Mouse (Mus musculus): ENCODE data around the gene Ate1. TPM values are rescaled to one million over a fixed set of nuclear protein-coding genes. Genes with fewer than 3 reads are reported as not detected.
A peak's percentile ranks its signal among the peaks of the same experiment; 100 is the strongest.
"Not testable (repeated sequence)": the region's sequence is repeated elsewhere in the genome, so short reads cannot be mapped to it uniquely, and the experiment has no call there.

Gene Ate1
- polyA plus RNA-seq, 1 experiment from 2014 or later, result 56.9 TPM

GRCm38 (mm10) chr7:130435776-130436175 is 84.4 kb downstream of the Ate1 start:
- no peaks in the 10 kb centered on the region for H3K36me3 ChIP-seq (replicated peaks)
- no peak overlapping the region for H3K4me3 ChIP-seq
- H3K27ac ChIP-seq (replicated peaks), result no peak overlapping the region
- peaks cover 5% of the 10 kb centered on the region; the same call in 1 of the 2 replicates for H3K4me1 ChIP-seq
- no peak for DNase-seq (ENCODE audit: low spot score)
- H3K27me3 ChIP-seq (replicated peaks; ENCODE audit: low read depth, poor library complexity, severe bottlenecking), result no peaks in the 10 kb centered on the region
- no peaks in the 10 kb centered on the region for H3K9me3 ChIP-seq
- WGBS, result 93% methylated on average over 5 of the region's 5 CpGs

DNA sequence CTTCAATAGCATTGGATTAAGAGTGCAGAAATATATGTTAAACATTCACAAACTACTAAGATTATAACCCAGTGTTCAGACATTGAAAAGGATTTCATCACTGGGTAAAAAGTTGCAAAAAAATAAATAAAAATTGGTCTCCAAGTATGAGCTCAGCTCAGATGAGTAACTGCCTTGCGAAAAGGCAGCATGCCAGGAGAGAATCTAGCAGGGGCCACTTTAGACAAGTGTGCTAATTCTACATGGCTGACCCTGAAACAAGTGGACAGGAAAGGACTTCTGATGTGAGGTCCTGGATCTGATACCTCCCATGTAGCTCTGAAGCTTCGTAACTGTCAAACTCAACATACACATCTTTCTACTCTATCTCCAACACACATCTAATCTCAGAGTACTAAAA is 88.0 kb downstream of the Ate1 start:
- H3K9me3 ChIP-seq, result no peaks in the 10 kb centered on the region
- no peak overlapping the region for H3K27ac ChIP-seq (replicated peaks)
- peaks cover 17% of the 10 kb centered on the region for H3K4me1 ChIP-seq
- no peaks in the 10 kb centered on the region for H3K36me3 ChIP-seq (replicated peaks)
- 93% methylated on average over 2 of the region's 2 CpGs for WGBS
- no peak for DNase-seq (ENCODE audit: low spot score)
- H3K27me3 ChIP-seq (replicated peaks; ENCODE audit: low read depth, poor library complexity, severe bottlenecking), result no peaks in the 10 kb centered on the region
- no peak overlapping the region for H3K4me3 ChIP-seq

GRCm38 (mm10) chr7:130426586-130426985 is 93.6 kb downstream of the Ate1 start:
- WGBS, result 3% methylated on average over 5 of the region's 5 CpGs
- no peaks in the 10 kb centered on the region for H3K36me3 ChIP-seq (replicated peaks)
- peaks cover 36% of the 10 kb centered on the region for H3K4me1 ChIP-seq
- H3K4me3 ChIP-seq, result no peak overlapping the region
- H3K27ac ChIP-seq (replicated peaks), result peak overlapping the region; percentile 87
- peak; percentile 82 for DNase-seq (ENCODE audit: low spot score)
- no peaks in the 10 kb centered on the region for H3K27me3 ChIP-seq (replicated peaks; ENCODE audit: low read depth, poor library complexity, severe bottlenecking)
- no peaks in the 10 kb centered on the region for H3K9me3 ChIP-seq

- Histone ChIP-seq H3K9me3 (no peaks in the 10 kb centered on the region), H3K27me3 (replicated peaks; ENCODE audit: low read depth, poor library complexity, severe bottlenecking) (no peaks in the 10 kb centered on the region), H3K27ac (replicated peaks) (peak overlapping the region; percentile 87), H3K4me3 (no peak overlapping the region), H3K36me3 (replicated peaks) (no peaks in the 10 kb centered on the region), H3K4me1 (peaks cover 31% of the 10 kb centered on the region)
- 37% methylated on average over 2 of the region's 2 CpGs for WGBS
- no peak for DNase-seq (ENCODE audit: low spot score)
These were observed 94.2 kb downstream of the Ate1 start for GRCm38 (mm10) chr7:130425991-130426390.

GRCm38 (mm10) chr7:130419961-130420360 is 100.2 kb downstream of the Ate1 start:
- 78% methylated on average over 1 of the region's 1 CpGs for WGBS
- Histone ChIP-seq H3K4me3 (no peak overlapping the region), H3K4me1 (peaks cover 7% of the 10 kb centered on the region), H3K27me3 (replicated peaks; ENCODE audit: low read depth, poor library complexity, severe bottlenecking) (no peaks in the 10 kb centered on the region), H3K9me3 (no peaks in the 10 kb centered on the region), H3K36me3 (replicated peaks) (0 out of 2 replicates have a peak, but pooled peaks cover 2% of the 10 kb centered on the region), H3K27ac (replicated peaks) (no peak overlapping the region)
- DNase-seq (ENCODE audit: low spot score), result no peak

DNA sequence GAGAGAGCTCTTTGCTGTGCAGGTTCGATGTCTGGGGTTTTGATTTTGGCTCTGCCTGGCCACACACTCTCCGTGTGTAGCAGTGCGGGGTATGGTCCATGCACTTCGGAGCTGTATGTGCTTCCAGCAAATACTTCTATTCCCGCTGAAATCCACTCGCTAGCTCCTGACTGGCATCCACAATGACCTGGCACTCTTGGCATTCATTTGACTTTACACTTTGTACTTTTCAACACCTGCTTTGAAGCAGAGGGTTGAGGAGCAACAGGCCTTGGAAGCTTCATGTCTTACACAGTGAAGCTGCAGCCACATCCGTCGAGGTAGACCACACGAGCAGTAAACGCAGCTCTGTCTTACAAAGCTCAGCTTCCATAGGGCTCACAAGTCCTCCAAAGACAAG is 112.5 kb downstream of the Ate1 start:
- Histone ChIP-seq H3K4me1 (peaks cover 4% of the 10 kb centered on the region; the same call in 1 of the 2 replicates), H3K36me3 (replicated peaks) (peaks cover 9% of the 10 kb centered on the region; the same call in 1 of the 2 replicates), H3K27me3 (replicated peaks; ENCODE audit: low read depth, poor library complexity, severe bottlenecking) (no peaks in the 10 kb centered on the region), H3K9me3 (no peaks in the 10 kb centered on the region), H3K4me3 (no peak overlapping the region), H3K27ac (replicated peaks) (no peak overlapping the region)
- no peak for DNase-seq (ENCODE audit: low spot score)
- WGBS, result 92% methylated on average over 10 of the region's 10 CpGs

DNA sequence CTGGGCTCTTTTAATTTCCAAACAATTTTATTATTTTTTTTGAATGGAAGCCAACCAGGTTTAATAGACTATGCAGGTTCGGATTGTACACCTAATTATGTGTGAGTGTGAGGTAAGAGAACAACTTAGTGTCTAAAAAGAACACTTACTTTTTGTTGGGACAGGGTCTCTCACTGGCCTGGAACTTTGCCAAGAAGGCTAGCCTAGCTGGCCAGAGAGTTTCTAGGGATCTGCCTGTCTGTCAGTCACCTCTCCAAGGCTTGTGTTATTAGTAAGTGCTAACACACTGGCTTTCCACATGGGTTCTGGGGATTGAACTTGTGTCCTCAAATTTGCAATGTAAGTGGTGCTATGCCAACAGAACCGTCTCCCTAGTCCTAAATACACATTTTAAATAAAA is 116.8 kb downstream of the Ate1 start:
- Histone ChIP-seq H3K27me3 (replicated peaks; ENCODE audit: low read depth, poor library complexity, severe bottlenecking) (no peaks in the 10 kb centered on the region), H3K4me3 (no peak overlapping the region), H3K9me3 (no peaks in the 10 kb centered on the region), H3K27ac (replicated peaks) (no peak overlapping the region), H3K4me1 (peaks cover 4% of the 10 kb centered on the region; the same call in 1 of the 2 replicates), H3K36me3 (replicated peaks) (peaks cover 19% of the 10 kb centered on the region)
- 85% methylated on average over 2 of the region's 2 CpGs for WGBS
- no peak for DNase-seq (ENCODE audit: low spot score)

- peaks cover 25% of the 10 kb centered on the region for H3K36me3 ChIP-seq (replicated peaks)
- no peaks in the 10 kb centered on the region for H3K27me3 ChIP-seq (replicated peaks; ENCODE audit: low read depth, poor library complexity, severe bottlenecking)
- WGBS, result 95% methylated on average over 2 of the region's 2 CpGs
- H3K4me3 ChIP-seq, result no peak overlapping the region
- no peaks in the 10 kb centered on the region for H3K4me1 ChIP-seq
- no peak for DNase-seq (ENCODE audit: low spot score)
- no peaks in the 10 kb centered on the region for H3K9me3 ChIP-seq
- no peak overlapping the region for H3K27ac ChIP-seq (replicated peaks)
These were observed 125.5 kb downstream of the Ate1 start for GRCm38 (mm10) chr7:130394697-130395096.

GRCm38 (mm10) chr7:130390060-130390459 is 130.1 kb downstream of the Ate1 start:
- H3K36me3 ChIP-seq (replicated peaks), result peaks cover 40% of the 10 kb centered on the region
- not testable (repeated sequence) for H3K4me1 ChIP-seq; H3K9me3 ChIP-seq; H3K27ac ChIP-seq (replicated peaks); DNase-seq (ENCODE audit: low spot score); H3K4me3 ChIP-seq; H3K27me3 ChIP-seq (replicated peaks; ENCODE audit: low read depth, poor library complexity, severe bottlenecking)
- WGBS, result 97% methylated on average over 1 of the region's 1 CpGs

GRCm38 (mm10) chr7:130386308-130386707 is 133.9 kb downstream of the Ate1 start:
- H3K4me1 ChIP-seq, result peaks cover 7% of the 10 kb centered on the region; the same call in 1 of the 2 replicates
- H3K9me3 ChIP-seq, result 0 out of 2 replicates have a peak, but pooled peaks cover 2% of the 10 kb centered on the region
- DNase-seq (ENCODE audit: low spot score), result no peak
- peaks cover 15% of the 10 kb centered on the region for H3K36me3 ChIP-seq (replicated peaks)
- H3K27me3 ChIP-seq (replicated peaks; ENCODE audit: low read depth, poor library complexity, severe bottlenecking), result no peaks in the 10 kb centered on the region
- H3K4me3 ChIP-seq, result no peak overlapping the region
- H3K27ac ChIP-seq (replicated peaks), result no peak overlapping the region; the same call in 1 of the 2 replicates
- WGBS, result 86% methylated on average over 3 of the region's 3 CpGs

- 90% methylated on average over 8 of the region's 8 CpGs for WGBS
- no peak for DNase-seq (ENCODE audit: low spot score)
- H3K4me3 ChIP-seq, result no peak overlapping the region
- peaks cover 15% of the 10 kb centered on the region for H3K36me3 ChIP-seq (replicated peaks)
- no peaks in the 10 kb centered on the region for H3K27me3 ChIP-seq (replicated peaks; ENCODE audit: low read depth, poor library complexity, severe bottlenecking)
- peaks cover 7% of the 10 kb centered on the region; the same call in 1 of the 2 replicates for H3K4me1 ChIP-seq
- 0 out of 2 replicates have a peak, but pooled peaks cover 2% of the 10 kb centered on the region for H3K9me3 ChIP-seq
- no peak overlapping the region for H3K27ac ChIP-seq (replicated peaks)
These were observed 134.4 kb downstream of the Ate1 start for GRCm38 (mm10) chr7:130385732-130386294.

GRCm38 (mm10) chr7:130382126-130382525 is 138.0 kb downstream of the Ate1 start:
- H3K4me3 ChIP-seq, result no peak overlapping the region
- 94% methylated on average over 13 of the region's 13 CpGs for WGBS

GRCm38 (mm10) chr7:130381387-130381951 is 138.7 kb downstream of the Ate1 start:
- DNase-seq (ENCODE audit: low spot score), result no peak
- no peak overlapping the region for H3K27ac ChIP-seq (replicated peaks)
- WGBS, result 78% methylated on average over 8 of the region's 8 CpGs

More at GRCm38 (mm10) chr7:130382126-130382525, 138.0 kb downstream of the Ate1 start:
- H3K36me3 ChIP-seq (replicated peaks), result peaks cover 4% of the 10 kb centered on the region; the same call in 1 of the 2 replicates
- peaks cover 7% of the 10 kb centered on the region; the same call in 1 of the 2 replicates for H3K4me1 ChIP-seq
- DNase-seq (ENCODE audit: low spot score), result no peak
- H3K27me3 ChIP-seq (replicated peaks; ENCODE audit: low read depth, poor library complexity, severe bottlenecking), result no peaks in the 10 kb centered on the region
- 0 out of 2 replicates have a peak, but pooled peaks cover 2% of the 10 kb centered on the region for H3K9me3 ChIP-seq
- H3K27ac ChIP-seq (replicated peaks), result no peak overlapping the region

More at GRCm38 (mm10) chr7:130381387-130381951, 138.7 kb downstream of the Ate1 start:
- Histone ChIP-seq H3K4me3 (no peak overlapping the region), H3K9me3 (0 out of 2 replicates have a peak, but pooled peaks cover 2% of the 10 kb centered on the region), H3K27me3 (replicated peaks; ENCODE audit: low read depth, poor library complexity, severe bottlenecking) (no peaks in the 10 kb centered on the region), H3K4me1 (peaks cover 7% of the 10 kb centered on the region; the same call in 1 of the 2 replicates), H3K36me3 (replicated peaks) (no peaks in the 10 kb centered on the region)
